Comparison of ENCODE assay signal across 13 mouse cellular contexts in genomic region chr8:114140437-114140836, GRCm38 (mm10).
"Had no signal": no experiment of that assay in that cellular context is flagged by ENCODE, and none has a peak within 500 bp of the region (broad histone marks: within the 10 kb centered on the region; RNA-seq: fewer than 3 reads in every experiment).

No protein-coding gene starts in this region.

- H3K4me3 ChIP-seq: megakaryocyte, embryonic 14.5 days; midbrain, embryonic 13.5 days; midbrain, embryonic 15.5 days; neural tube, embryonic 12.5 days; stomach, embryonic 15.5 days had no signal

- H3K36me3 ChIP-seq: midbrain, embryonic 13.5 days; midbrain, embryonic 15.5 days; neural tube, embryonic 12.5 days; stomach, embryonic 15.5 days had no signal

- H3K9ac ChIP-seq: liver, embryonic 14.5 days; lung, embryonic 14.5 days; midbrain, embryonic 13.5 days; midbrain, embryonic 15.5 days; neural tube, embryonic 12.5 days; stomach, embryonic 15.5 days had no signal

- ATAC-seq: midbrain, embryonic 13.5 days; midbrain, embryonic 15.5 days had no signal

- H3K9me3 ChIP-seq: megakaryocyte, embryonic 14.5 days; midbrain, embryonic 13.5 days; midbrain, embryonic 15.5 days; neural tube, embryonic 12.5 days; stomach, embryonic 15.5 days had no signal

- H3K4me2 ChIP-seq: lung, embryonic 14.5 days; midbrain, embryonic 11.5 days; midbrain, embryonic 13.5 days; midbrain, embryonic 15.5 days; neural tube, embryonic 12.5 days; stomach, embryonic 15.5 days had no signal

- H3K4me1 ChIP-seq: midbrain, embryonic 13.5 days; midbrain, embryonic 15.5 days; neural tube, embryonic 12.5 days; stomach, embryonic 15.5 days had no signal

- H3K27ac ChIP-seq: liver, embryonic 14.5 days; macrophage; midbrain, embryonic 13.5 days; midbrain, embryonic 15.5 days; neural tube, embryonic 12.5 days; stomach, embryonic 15.5 days; stomach, postnatal 0 days had no signal

- DNase-seq: lung, embryonic 14.5 days; right cerebral cortex, postnatal 14 days; thymus, postnatal 14 days; thymus, postnatal 36 days had no signal

- H3K27me3 ChIP-seq: megakaryocyte, embryonic 14.5 days; midbrain, embryonic 13.5 days; midbrain, embryonic 15.5 days; neural tube, embryonic 12.5 days; stomach, embryonic 15.5 days had no signal
